Mouse (Mus musculus): ENCODE data around the gene 4933414I15Rik. TPM values are rescaled to one million over a fixed set of nuclear protein-coding genes. Genes with fewer than 3 reads are reported as not detected.

The 4933414I15Rik gene
- not detected for polyA plus RNA-seq (2014; fragmentation: Illumina TruSeq; extraction: RNeasy Lipid Tissue Mini Kit (QIAGEN cat#74804); ENCODE audit: low replicate concordance)

GRCm38 (mm10) chr11:50943506-50943905 lies at the start of gene 4933414I15Rik:
Gene 4933414I15Rik (minus strand): TSS chr11:50943765.

GRCm38 (mm10) chr11:50981667-50982066 lies 38.1 kb upstream of the 4933414I15Rik start, which contains the start of gene Olfr1377:
Gene Olfr1377 (plus strand): TSS chr11:50981967.

GRCm38 (mm10) chr11:50966230-50966629 lies 22.7 kb upstream of the 4933414I15Rik start, which contains the start of gene Olfr1378:
Gene Olfr1378 (plus strand): TSS chr11:50966530.

GRCm38 (mm10) chr11:50953665-50954064 lies 10.1 kb upstream of the 4933414I15Rik start, which contains the start of gene Prop1:
Gene Prop1 (minus strand): TSS chr11:50953765.

GRCm38 (mm10) chr11:50931451-50931866 lies 12.1 kb downstream of the 4933414I15Rik start, which contains the start of gene Zfp354b:
Gene Zfp354b (minus strand): TSS chr11:50931633.

GRCm38 (mm10) chr11:50915671-50916320 lies 27.8 kb downstream of the 4933414I15Rik start, which contains the start of gene Zfp2:
Gene Zfp2 (minus strand): TSS chr11:50916165.

Other genes with a start within 250 kb of the 4933414I15Rik start
- 3.0 TPM for gene Zfp354c, start 116.0 kb downstream of the 4933414I15Rik start, polyA plus RNA-seq (2014; fragmentation: Illumina TruSeq; extraction: RNeasy Lipid Tissue Mini Kit (QIAGEN cat#74804); ENCODE audit: low replicate concordance)
- 0.22 TPM for gene Zfp879, start 102.2 kb downstream of the 4933414I15Rik start, polyA plus RNA-seq (2014; fragmentation: Illumina TruSeq; extraction: RNeasy Lipid Tissue Mini Kit (QIAGEN cat#74804); ENCODE audit: low replicate concordance)
- gene Grm6, start 93.1 kb downstream of the 4933414I15Rik start, polyA plus RNA-seq (2014; fragmentation: Illumina TruSeq; extraction: RNeasy Lipid Tissue Mini Kit (QIAGEN cat#74804); ENCODE audit: low replicate concordance), result not detected
- gene Zfp454, start 56.1 kb downstream of the 4933414I15Rik start, polyA plus RNA-seq (2014; fragmentation: Illumina TruSeq; extraction: RNeasy Lipid Tissue Mini Kit (QIAGEN cat#74804); ENCODE audit: low replicate concordance), result 0.48 TPM
- 7.6 TPM for gene Zfp2, start 27.6 kb downstream of the 4933414I15Rik start, polyA plus RNA-seq (2014; fragmentation: Illumina TruSeq; extraction: RNeasy Lipid Tissue Mini Kit (QIAGEN cat#74804); ENCODE audit: low replicate concordance)
- 0.89 TPM for gene Zfp354b, start 12.1 kb downstream of the 4933414I15Rik start, polyA plus RNA-seq (2014; fragmentation: Illumina TruSeq; extraction: RNeasy Lipid Tissue Mini Kit (QIAGEN cat#74804); ENCODE audit: low replicate concordance)
- gene Prop1, start 10.0 kb upstream of the 4933414I15Rik start, polyA plus RNA-seq (2014; fragmentation: Illumina TruSeq; extraction: RNeasy Lipid Tissue Mini Kit (QIAGEN cat#74804); ENCODE audit: low replicate concordance), result not detected
- not detected for gene Olfr1378, start 22.8 kb upstream of the 4933414I15Rik start, polyA plus RNA-seq (2014; fragmentation: Illumina TruSeq; extraction: RNeasy Lipid Tissue Mini Kit (QIAGEN cat#74804); ENCODE audit: low replicate concordance)
- gene Olfr1377, start 38.2 kb upstream of the 4933414I15Rik start, polyA plus RNA-seq (2014; fragmentation: Illumina TruSeq; extraction: RNeasy Lipid Tissue Mini Kit (QIAGEN cat#74804); ENCODE audit: low replicate concordance), result not detected
- gene Olfr51, start 59.8 kb upstream of the 4933414I15Rik start, polyA plus RNA-seq (2014; fragmentation: Illumina TruSeq; extraction: RNeasy Lipid Tissue Mini Kit (QIAGEN cat#74804); ENCODE audit: low replicate concordance), result not detected
- not detected for gene Olfr54, start 70.5 kb upstream of the 4933414I15Rik start, polyA plus RNA-seq (2014; fragmentation: Illumina TruSeq; extraction: RNeasy Lipid Tissue Mini Kit (QIAGEN cat#74804); ENCODE audit: low replicate concordance)
- gene Olfr1375, start 104.3 kb upstream of the 4933414I15Rik start, polyA plus RNA-seq (2014; fragmentation: Illumina TruSeq; extraction: RNeasy Lipid Tissue Mini Kit (QIAGEN cat#74804); ENCODE audit: low replicate concordance), result not detected
- gene Zfp354a, start 115.5 kb upstream of the 4933414I15Rik start, polyA plus RNA-seq (2014; fragmentation: Illumina TruSeq; extraction: RNeasy Lipid Tissue Mini Kit (QIAGEN cat#74804); ENCODE audit: low replicate concordance), result 14.6 TPM

All from small intestine, adult 10 weeks (tissue).